Comparison of ENCODE assay signal across 8 mouse cellular contexts in the genomic region with DNA sequence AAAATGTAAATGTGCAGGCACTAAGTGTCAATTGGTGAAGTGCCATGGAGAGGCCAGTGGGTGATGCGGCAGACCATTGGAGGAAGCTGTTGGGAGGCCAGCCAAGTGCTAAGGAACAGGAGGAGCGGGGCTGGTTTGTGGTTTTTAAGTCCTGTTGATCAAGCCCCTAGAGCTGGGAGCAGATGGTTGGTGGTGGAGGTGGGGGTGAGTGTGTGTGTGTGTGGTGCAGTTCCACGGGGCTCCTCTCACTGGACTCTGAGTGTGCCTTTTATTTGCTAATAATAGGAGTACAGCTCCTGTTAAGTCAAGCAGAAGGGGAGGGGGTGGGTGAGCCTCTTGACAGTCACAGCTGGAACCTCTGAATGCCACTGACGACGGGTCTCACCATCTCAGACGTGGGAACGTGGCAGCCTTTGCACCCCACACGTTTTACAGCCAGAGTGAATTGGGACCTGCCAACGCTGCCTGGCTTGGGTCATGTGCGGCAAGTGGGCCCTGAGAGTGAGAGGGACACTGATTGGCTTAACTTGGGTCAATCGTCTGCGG. TPM values are rescaled to one million over a fixed set of nuclear protein-coding genes. Genes with fewer than 3 reads are reported as not detected.
DNase-seq lines count a peak whose midpoint lies in the region; ATAC-seq and TF ChIP-seq lines count a peak whose summit lies in the region.

No protein-coding gene starts in this region.

- H3K36me3 ChIP-seq in spleen, adult 2 months (ENCODE audit: control insufficient read depth, insufficient read depth, low read length), result no peaks in the 10 kb centered on the region
- 0 out of 2 replicates have a peak, but pooled peaks cover 5% of the 10 kb centered on the region for H3K36me3 ChIP-seq in embryonic facial prominence, embryonic 15.5 days
- H3K36me3 ChIP-seq in kidney, embryonic 16.5 days (ENCODE audit: insufficient read depth, low read length), result no peaks in the 10 kb centered on the region
- no peaks in the 10 kb centered on the region for H3K36me3 ChIP-seq in midbrain, embryonic 12.5 days

- H3K9me3 ChIP-seq in embryonic facial prominence, embryonic 15.5 days (replicated peaks), result no peaks in the 10 kb centered on the region
- no peaks in the 10 kb centered on the region for H3K9me3 ChIP-seq in kidney, embryonic 16.5 days (ENCODE audit: low read length)
- no peaks in the 10 kb centered on the region for H3K9me3 ChIP-seq in midbrain, embryonic 12.5 days

- H3K4me3 ChIP-seq in spleen, adult 2 months (ENCODE audit: extremely low read depth, insufficient read depth, insufficient read length), result no peak overlapping the region
- no peak overlapping the region for H3K4me3 ChIP-seq in embryonic facial prominence, embryonic 15.5 days (replicated peaks)
- no peak overlapping the region for H3K4me3 ChIP-seq in kidney, embryonic 16.5 days (ENCODE audit: low read length)
- H3K4me3 ChIP-seq in midbrain, embryonic 12.5 days, result no peak overlapping the region

- TF ChIP-seq CTCF in spleen, adult 2 months (IDR thresholded peaks at IDR 0.05; ENCODE audit: extremely low read depth, insufficient read depth, insufficient read length, insufficient replicate concordance), result no peak

- no peak for TF ChIP-seq POLR2A in spleen, adult 2 months (IDR thresholded peaks at IDR 0.05; ENCODE audit: low read depth, low read length)

- H3K4me1 ChIP-seq in spleen, adult 2 months (ENCODE audit: control insufficient read depth, insufficient read depth, insufficient read length), result peaks cover 55% of the 10 kb centered on the region
- H3K4me1 ChIP-seq in embryonic facial prominence, embryonic 15.5 days, result peaks cover 20% of the 10 kb centered on the region
- peaks cover 14% of the 10 kb centered on the region for H3K4me1 ChIP-seq in kidney, embryonic 16.5 days (ENCODE audit: insufficient read depth, low read length)
- peaks cover 30% of the 10 kb centered on the region for H3K4me1 ChIP-seq in midbrain, embryonic 12.5 days

- H3K9ac ChIP-seq in embryonic facial prominence, embryonic 15.5 days, result no peak overlapping the region
- no peak overlapping the region for H3K9ac ChIP-seq in kidney, embryonic 16.5 days (replicated peaks; ENCODE audit: low read length)
- no peak overlapping the region for H3K9ac ChIP-seq in midbrain, embryonic 12.5 days (replicated peaks)

- peak overlapping the region; percentile 69 for H3K27ac ChIP-seq in spleen, adult 2 months (ENCODE audit: insufficient read depth, low read length)
- H3K27ac ChIP-seq in embryonic facial prominence, embryonic 15.5 days (replicated peaks), result 0 out of 2 replicates have a peak overlapping the region, but pooled peaks have one; percentile 11
- no peak overlapping the region for H3K27ac ChIP-seq in kidney, embryonic 16.5 days (ENCODE audit: low read length)
- H3K27ac ChIP-seq in midbrain, embryonic 12.5 days (replicated peaks), result peak overlapping the region; percentile 70

- WGBS in spleen, adult 2 months, result 28% methylated on average over 12 of the region's 12 CpGs
- WGBS in embryonic facial prominence, embryonic 15.5 days, result 56% methylated on average over 12 of the region's 12 CpGs
- WGBS in kidney, embryonic 16.5 days, result 36% methylated on average over 12 of the region's 12 CpGs
- 35% methylated on average over 12 of the region's 12 CpGs for WGBS in midbrain, embryonic 12.5 days

- H3K27me3 ChIP-seq in spleen, adult 2 months (ENCODE audit: control insufficient read depth, insufficient read depth, low read length), result no peaks in the 10 kb centered on the region
- no peaks in the 10 kb centered on the region for H3K27me3 ChIP-seq in embryonic facial prominence, embryonic 15.5 days
- no peaks in the 10 kb centered on the region for H3K27me3 ChIP-seq in kidney, embryonic 16.5 days (ENCODE audit: insufficient read depth, low read length)
- no peaks in the 10 kb centered on the region for H3K27me3 ChIP-seq in midbrain, embryonic 12.5 days

- no peak for ATAC-seq in embryonic facial prominence, embryonic 15.5 days (ENCODE audit: insufficient number of reproducible peaks, low FRiP score, low TSS enrichment, low read depth)
- peak; percentile 53; the same call in 1 of the 2 replicates for ATAC-seq in kidney, embryonic 16.5 days (ENCODE audit: low FRiP score, low TSS enrichment)
- peak; percentile 81 for ATAC-seq in midbrain, embryonic 12.5 days (ENCODE audit: low FRiP score, low read depth)

- DNase-seq in spleen, adult 2 months (ENCODE audit: low read depth in 1 of 2, low spot score in 2 of 2), result no peak
- DNase-seq in spleen, postnatal 10 days (ENCODE audit: low spot score in 2 of 2), result no peak
- no peak for DNase-seq in frontal cortex, postnatal 10 days (ENCODE audit: low spot score in 2 of 2)
- DNase-seq in ovary, postnatal 14 days (ENCODE audit: low spot score), result no peak
- no peak for DNase-seq in urinary bladder, postnatal 14 days (ENCODE audit: low spot score)

- no peak overlapping the region for H3K4me2 ChIP-seq in embryonic facial prominence, embryonic 15.5 days (replicated peaks)
- H3K4me2 ChIP-seq in kidney, embryonic 16.5 days (replicated peaks; ENCODE audit: low read depth, low read length), result no peak overlapping the region
- no peak overlapping the region for H3K4me2 ChIP-seq in midbrain, embryonic 12.5 days (replicated peaks)

RNA-seq across cellular contexts. Expression of gene Snx30, which starts 13.9 kb away (rescaled TPM):
- polyA plus RNA-seq in spleen, adult 2 months (2012; rRNA removed), result 8.8 and 12.5 TPM in 2 replicates
- polyA plus RNA-seq in embryonic facial prominence, embryonic 15.5 days (2015; fragmentation: Nextera tagmentation; extraction: Ambion mirVana), result 10.3 and 11.1 TPM in 2 replicates
- polyA plus RNA-seq in kidney, embryonic 16.5 days (2015; fragmentation: Nextera tagmentation; extraction: Ambion mirVana), result 6.6 and 7.3 TPM in 2 replicates
- polyA plus RNA-seq in midbrain, embryonic 12.5 days (2016; fragmentation: Nextera tagmentation; extraction: Ambion mirVana), result 14.5 and 18.4 TPM in 2 replicates

RNA-seq across cellular contexts. Expression of gene Inip, which starts 18.2 kb away (rescaled TPM):
- 9.8 and 10.1 TPM in 2 replicates for polyA plus RNA-seq in spleen, adult 2 months (2012; rRNA removed)
- polyA plus RNA-seq in embryonic facial prominence, embryonic 15.5 days (2015; fragmentation: Nextera tagmentation; extraction: Ambion mirVana), result 43.8 and 45.8 TPM in 2 replicates
- 57.1 and 60.3 TPM in 2 replicates for polyA plus RNA-seq in kidney, embryonic 16.5 days (2015; fragmentation: Nextera tagmentation; extraction: Ambion mirVana)
- 94.5 and 101 TPM in 2 replicates for polyA plus RNA-seq in midbrain, embryonic 12.5 days (2016; fragmentation: Nextera tagmentation; extraction: Ambion mirVana)
